Mouse (Mus musculus): Measurements from ENCODE around the gene Ubn1.

Ubn1 gene

DNA sequence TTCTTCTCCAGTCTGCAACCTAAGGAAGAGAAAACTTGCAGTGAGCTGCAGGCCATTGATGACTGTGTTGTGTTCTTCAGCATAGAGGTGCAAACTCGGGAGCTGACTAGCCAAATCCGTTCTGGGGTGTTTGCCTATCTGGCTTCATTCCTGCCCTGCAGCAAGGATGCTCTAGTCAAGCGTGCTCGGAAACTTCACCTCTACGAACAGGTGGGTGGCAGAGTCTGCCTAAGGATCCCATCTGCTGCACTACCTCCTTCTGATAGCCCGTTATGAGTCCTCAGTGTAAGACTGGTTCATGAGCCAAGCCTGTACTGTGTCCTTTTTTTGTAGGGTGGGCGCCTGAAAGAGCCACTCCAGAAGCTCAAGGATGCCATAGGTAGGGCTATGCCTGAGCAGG, 22.1 kb downstream of the Ubn1 start:
- DNase-seq (ENCODE audit: low read depth, low spot score), result no peak

DNA sequence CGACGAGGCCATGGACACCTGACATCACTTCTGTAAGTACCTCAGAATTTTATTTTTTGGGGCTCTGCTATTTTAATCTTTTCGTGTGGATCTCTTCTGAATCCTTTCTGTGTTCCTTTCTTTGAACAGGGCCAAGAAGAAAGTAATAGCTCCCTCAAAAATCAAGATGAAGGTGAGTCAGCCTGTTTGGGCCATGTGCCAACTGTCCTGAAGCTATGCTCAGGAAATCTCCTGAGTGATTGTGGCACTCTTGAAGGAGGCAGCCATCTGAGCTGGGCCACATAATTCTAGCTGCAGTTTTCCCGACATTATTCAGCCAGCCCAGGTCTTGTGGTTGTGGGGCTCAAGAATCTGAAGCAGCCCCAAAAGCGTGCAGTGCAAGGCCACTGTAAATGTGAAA, 24.5 kb downstream of the Ubn1 start:
- no peak for DNase-seq (ENCODE audit: low read depth, low spot score)

DNA sequence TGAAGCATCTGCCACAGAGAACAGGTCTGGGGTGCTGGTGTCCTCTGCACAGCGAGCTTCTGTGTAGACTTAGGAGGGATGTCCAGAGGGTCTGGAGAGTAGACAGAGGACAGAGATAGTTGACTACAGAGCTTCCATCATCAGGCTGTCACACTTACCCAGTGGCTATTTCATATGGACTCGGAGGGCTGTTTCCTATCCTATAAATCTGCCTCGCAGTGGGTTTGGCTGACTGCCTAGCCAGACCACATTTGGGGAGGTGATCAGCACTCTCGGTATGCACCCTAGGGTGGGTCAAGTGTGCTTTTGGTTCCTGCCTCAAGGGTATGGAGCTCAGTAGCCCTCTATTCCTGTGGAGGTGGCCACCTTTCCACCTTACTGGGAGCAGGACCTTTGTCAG, 35.3 kb downstream of the Ubn1 start:
- no peak for DNase-seq (ENCODE audit: low read depth, low spot score)

DNA sequence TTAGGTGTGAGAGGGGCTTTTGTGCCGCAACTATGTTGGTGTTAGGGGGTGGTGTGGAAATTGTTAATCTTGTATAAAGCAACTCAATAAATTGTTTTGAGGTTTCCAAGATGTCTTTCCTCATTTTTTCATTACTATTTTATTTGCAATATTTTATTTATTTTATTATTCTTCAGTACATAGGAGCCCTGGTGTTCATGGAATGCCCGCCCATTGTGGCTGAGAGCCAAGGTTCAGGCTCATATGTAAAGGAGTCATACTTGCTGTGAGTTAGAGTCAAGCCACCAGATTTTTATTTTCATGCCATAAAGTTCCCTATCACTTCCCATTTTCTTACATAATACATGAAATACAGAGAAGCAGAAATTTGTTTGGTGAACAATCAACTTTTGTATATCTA, 36.3 kb downstream of the Ubn1 start:
- no peak for DNase-seq (ENCODE audit: low read depth, low spot score)

DNA sequence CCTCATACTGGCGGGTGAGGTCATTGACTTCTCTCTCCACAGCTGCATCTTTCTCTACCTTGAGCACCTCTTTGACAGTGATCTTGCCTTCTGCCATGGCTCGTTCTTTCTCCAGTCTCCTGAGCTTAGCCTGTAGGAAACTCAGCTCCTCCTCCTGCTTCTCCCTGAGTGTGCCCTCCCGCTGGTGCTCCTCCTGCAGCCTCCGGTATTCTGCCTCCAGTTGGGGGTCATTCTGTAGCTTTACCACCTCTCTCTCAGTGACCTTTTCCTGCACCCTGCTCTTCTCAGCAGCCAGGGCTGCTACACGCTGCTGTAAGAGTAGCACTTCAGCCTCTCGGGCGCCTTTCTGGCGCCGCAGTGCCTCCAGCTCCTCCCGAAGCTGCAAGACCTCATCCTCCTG, 39.2 kb downstream of the Ubn1 start:
- no peak for DNase-seq (ENCODE audit: low read depth, low spot score)

DNA sequence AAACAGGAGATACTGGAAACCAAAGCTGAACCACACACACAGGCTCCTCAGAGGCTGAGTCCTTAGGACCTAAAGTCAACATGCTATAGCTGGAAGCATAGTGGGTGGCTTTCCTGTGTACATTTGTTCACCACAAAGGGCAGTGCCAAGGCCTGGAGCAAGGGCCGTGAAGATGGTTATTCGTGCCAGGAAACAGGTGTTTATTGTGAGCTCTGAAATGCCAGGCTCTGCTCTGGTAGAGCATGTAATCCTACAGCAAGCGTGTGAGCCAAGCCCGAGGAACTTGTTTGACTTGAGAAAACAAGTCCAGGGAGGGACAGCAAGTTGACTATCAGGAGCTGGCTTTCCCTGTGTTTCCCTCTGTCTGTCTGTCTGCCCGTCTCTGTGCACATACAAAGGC, 43.4 kb downstream of the Ubn1 start:
- DNase-seq (ENCODE audit: low read depth, low spot score), result no peak

DNA sequence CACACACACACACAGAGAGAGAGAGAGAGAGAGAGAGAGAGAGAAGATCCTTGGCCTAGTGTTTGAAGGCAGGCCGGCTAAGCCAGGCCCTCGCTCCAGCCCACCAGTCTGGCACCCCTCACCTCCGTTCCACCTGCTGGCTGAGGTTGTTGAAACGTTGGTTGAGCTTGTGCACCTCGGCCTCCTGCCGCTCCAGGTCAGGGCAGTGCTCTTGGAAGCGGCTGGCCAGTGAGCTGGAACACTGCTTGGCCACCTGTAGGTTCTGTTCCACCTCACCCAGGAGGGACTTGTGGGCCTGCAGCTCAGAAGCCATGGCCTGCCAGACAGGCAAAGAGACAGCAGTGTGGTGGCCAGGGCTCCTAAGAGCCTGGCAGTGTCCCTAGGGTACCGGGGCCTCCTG, 46.6 kb downstream of the Ubn1 start:
- no peak for DNase-seq (ENCODE audit: low read depth, low spot score)

DNA sequence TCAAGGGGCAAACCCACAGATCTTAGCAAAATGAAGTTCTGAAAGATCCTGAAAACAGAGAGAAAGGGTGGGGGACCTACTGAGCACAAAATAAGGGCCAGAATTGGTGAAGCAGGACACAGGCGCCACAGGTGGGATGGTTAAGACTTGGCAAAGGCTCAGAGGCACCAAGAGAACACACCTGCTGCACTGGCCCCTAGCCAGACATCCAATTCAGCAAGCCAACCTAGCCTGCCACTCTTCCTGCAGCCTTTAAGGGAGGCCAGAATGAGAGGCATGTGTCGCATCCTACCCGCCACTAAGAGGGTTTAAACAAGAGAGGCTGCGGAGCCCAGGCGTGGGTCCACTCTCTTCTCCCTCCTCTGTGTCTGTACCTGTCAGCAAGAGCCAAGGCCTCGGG, 51.1 kb downstream of the Ubn1 start:
- no peak for DNase-seq (ENCODE audit: low read depth, low spot score)

DNA sequence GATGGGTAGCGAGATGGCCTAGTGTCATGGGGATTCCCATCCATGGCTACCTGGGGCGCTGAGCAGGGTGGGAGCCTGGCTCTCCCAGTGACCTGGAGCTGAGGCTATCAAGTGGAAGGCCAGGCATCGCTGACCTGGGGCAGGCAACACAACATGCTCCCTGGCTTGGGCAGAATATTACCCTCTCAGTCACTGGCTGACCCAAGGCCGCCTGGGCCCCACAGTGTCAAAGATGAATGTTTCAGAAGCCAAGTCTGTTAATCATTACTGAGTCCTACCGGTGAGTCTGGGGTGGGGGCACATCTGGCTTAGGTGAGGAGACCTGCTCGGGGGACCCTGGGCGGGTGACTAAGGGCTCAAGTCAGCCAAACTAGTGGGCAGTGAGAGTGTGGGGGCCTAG, 60.0 kb downstream of the Ubn1 start:
- no peak for DNase-seq (ENCODE audit: low read depth, low spot score)

DNA sequence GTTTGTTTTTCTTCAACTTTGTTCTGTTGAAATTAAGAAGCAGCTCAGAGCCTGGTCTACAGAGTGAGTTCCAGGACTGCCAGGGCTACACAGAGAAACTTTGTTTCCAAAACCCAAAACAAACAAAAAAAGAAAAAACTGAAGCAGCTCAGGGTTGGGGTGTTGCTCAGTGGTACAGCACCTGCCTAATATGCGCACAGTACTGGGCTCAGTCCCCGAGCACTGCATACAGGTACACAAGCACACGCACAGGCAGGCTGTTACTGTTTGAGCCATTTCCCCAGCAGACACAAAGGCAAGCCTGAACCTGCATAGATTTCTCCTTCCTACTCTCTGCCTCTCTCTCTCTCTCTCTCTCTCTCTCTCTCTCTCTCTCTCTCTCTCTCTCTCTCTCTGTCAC, 61.2 kb downstream of the Ubn1 start:
- no peak for DNase-seq (ENCODE audit: low read depth, low spot score)

DNA sequence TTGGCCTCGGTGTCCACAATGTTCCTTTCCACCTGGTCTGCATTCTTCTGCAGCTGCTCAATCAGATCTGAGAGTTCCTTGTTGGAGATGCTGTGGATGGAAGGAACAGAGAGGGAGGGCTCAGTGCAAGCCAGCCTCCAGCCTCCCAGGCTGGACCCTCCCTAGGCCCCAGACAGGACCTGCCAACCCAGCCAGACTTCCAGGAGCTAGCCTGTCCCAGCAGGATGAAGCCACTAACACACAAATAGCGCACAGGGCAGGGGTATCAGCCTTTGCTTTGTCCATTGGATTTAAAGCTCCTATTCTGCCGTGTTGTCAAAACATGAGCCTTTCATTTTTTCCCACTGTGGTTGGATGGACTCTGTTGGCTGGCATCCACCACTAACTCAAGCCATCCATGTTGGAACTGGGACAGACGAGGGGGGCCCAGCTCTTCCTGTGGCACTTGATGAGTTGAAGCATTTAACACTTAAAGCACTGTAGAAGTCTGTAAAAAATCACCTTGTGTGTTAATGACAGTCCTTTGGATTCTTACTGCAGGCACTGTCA, 63.2 kb downstream of the Ubn1 start:
- DNase-seq (ENCODE audit: low read depth, low spot score), result no peak

DNA sequence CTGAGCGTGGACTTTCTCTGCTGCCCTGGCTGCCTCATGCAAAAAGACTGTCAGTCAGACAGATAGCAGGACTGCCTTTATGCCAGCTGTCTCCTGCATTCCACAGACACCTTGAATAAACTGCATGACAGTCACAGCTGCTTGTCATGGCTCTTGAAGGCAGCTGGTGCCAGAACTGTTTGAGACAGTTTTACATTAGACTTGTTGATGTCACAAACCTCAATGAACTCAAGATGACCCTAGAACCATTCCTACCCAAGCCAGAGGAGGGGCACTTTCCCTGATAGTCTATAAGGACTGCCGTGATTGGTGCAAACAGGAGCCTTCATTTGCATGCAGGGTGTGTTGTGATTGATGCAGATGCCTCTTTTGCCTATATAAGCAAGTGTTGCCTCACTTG, 63.7 kb downstream of the Ubn1 start:
- DNase-seq (ENCODE audit: low read depth, low spot score), result no peak

DNA sequence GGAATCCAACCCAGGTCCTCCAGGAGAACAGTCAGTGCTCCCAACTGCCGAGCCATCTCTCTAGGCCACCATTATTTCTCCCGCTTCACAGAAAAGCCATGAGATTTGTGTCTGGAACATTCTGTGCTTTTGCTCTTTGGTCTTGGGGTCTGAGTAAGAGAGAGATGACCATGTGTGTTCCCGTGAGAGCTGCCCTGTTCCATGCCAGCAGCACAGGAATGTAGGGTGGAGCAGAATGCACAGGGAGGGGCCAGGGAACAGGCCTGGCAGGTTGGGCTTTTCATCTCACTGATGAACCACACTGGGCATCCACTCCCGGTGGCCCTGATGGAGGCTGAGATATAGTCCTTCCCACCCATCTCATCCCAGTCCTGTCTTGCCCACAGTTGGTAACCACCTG, 69.5 kb downstream of the Ubn1 start:
- DNase-seq (ENCODE audit: low read depth, low spot score), result no peak

DNA sequence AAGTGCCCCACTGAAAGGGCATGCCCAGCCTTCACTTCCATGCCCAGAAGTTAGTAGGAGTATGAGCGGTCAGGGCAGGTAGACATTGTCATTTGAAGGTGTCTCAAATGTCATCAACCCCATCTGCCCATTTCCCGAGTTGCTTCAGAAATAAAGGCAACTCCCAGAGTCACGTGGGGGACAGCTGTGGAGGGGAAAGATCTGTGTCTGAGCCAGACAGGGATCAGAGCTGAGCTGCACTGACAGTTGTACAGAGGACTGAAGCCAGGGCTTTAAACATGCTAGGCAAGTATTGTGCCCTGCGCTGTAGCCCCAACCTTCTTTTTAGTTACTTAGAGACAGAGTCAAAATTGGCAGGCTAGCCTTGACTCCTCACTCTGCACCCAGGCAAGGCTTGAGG, 70.0 kb downstream of the Ubn1 start:
- no peak for DNase-seq (ENCODE audit: low read depth, low spot score)

DNA sequence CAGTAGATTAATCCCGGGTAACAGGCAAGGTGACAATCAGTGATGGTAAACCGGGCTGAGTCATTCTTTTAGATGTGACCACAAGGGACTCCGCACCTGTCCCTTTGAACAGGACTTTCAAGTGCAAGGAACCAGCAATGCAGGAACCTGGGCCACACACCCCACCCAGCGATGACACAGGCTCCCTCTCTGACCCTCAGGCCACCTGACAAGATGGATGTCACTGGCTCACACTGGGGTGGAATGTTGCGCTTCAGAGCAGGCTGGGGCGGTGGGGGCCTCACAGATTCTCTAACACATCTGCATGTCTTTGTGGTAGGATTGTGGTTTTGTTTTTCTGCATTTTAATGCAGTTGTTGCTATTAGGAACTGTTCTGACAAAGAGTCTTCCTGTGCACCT, 73.6 kb downstream of the Ubn1 start:
- DNase-seq (ENCODE audit: low read depth, low spot score), result no peak

DNA sequence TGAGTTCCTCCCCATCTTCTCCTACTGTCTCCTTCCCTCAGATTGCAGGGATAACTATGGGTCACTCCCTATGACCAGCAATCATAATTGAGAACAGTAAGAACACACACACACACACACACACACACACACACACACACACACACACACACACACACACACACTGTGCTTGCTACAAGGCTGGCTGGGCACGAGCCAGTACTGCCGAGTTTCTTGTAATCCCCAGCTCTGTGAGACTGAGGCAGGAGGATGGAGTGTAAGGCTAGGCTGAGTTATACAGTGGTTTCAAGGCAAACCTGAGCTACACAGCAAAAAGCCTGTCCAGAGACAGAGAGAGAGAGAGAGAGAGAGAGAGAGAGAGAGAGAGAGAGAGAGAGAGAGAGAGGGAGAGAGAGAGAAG, 80.3 kb downstream of the Ubn1 start:
- no peak for DNase-seq (ENCODE audit: low read depth, low spot score)

DNA sequence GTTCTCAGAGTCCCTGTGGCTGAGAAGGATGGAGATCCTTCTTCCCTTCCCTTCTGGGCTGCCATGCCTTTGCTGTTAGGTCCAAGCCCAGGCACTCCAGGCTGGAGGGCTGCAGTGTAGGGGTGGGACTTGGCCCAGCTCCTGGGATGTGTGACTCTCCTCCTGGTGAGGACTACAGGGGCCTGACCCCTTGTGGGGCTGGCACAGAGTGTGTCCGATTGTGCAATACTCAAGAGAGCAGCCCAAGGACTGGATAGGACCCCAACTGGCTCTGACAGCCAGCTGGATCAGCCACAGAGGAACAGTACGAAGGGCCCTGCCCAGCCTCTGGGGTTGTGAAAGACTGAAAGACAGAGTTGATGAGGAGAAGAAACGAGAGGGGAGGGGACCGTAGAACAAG, 80.9 kb downstream of the Ubn1 start:
- no peak for DNase-seq (ENCODE audit: low read depth, low spot score)

DNA sequence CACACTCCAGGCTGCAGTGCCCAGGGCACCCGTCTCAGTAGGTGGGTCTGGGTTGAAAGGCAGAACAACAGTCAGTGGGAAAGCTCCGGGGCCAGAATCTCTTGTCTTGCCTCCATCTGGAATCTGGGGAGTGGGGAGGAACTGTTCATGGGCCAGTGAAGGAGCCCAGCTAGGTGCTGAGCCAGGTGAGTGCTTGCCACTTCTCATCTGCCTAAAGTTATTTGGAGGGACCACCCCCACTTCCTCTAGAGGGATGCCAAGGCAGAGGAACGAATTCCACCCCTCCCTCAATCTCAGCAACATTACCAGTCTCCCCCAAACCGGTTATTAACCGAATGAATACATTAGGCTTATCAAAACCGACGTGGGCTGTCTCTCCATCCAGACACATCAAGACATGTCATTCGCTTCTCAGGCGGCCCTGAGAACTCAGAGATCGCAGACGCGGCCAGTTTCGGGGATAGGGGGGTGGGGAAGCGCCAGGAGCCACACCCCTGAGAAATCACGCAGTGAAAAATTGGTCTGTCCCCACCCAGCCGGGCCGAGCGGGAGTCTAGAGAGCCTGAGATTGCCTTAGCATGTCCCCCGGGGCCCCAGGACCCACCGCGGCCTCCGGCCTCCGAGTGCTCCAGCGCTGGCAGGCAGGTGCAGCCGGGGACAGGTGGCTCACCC, 81.5 kb downstream of the Ubn1 start:
- no peak for DNase-seq (ENCODE audit: low read depth, low spot score)

DNA sequence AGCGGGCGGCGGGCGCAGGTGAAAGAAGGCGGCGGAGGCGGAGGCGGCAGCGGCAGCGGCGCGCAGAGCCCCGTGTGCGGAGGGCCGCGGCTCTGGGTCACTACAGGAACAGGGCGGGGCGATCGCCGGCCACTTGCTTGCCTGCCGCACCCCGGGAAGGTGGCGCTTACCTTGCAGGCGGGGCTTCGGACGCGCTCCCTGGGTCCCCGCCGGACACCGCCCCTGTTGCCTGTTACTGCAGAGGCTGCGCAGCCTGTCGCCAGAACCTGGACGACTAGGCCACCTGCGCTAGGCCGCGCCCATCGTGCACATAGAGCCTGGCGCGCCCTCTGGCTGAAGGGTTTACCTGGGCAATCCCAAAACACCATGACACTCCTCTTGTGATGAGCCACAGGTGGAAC, 82.5 kb downstream of the Ubn1 start, which contains the start of gene Ppl:
Gene Ppl (minus strand): TSS at position 21 of the 401 bp plus-strand sequence.
- DNase-seq (ENCODE audit: low read depth, low spot score), result no peak

DNA sequence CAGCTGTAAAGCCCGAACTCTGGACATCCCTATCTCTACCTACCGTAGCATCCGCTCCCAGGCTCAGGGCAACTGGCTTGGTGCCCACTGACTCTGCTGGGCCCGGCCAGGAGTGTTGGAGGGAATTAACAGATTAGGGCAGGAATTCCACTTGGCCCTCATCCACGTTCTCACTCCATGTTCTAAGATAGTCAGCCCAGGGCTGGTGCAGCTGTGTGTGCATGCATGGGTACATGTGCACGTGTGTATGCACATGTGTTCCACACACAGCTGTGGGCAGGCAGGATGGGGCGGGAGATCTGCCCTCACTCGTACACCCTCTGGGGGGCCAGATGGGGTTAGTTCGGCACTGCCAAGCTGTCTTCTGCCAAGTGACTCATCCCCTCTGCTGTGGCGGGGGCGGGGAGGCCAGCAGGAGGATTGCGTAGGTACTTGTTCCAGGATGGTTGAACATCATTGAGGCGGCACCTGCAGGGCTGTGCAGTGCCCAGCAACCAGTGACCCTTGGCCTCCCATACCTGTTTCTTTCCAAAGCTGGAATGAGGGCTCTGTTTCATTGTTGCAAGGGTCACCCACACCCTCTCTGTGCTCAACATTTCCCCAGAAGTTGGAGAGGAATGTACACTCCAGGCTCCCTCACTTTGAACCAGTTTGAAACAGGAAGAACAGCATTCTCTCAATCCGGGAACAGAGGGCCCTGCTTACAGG, 84.9 kb downstream of the Ubn1 start:
- peak; percentile 25 for DNase-seq (ENCODE audit: low read depth, low spot score)

DNA sequence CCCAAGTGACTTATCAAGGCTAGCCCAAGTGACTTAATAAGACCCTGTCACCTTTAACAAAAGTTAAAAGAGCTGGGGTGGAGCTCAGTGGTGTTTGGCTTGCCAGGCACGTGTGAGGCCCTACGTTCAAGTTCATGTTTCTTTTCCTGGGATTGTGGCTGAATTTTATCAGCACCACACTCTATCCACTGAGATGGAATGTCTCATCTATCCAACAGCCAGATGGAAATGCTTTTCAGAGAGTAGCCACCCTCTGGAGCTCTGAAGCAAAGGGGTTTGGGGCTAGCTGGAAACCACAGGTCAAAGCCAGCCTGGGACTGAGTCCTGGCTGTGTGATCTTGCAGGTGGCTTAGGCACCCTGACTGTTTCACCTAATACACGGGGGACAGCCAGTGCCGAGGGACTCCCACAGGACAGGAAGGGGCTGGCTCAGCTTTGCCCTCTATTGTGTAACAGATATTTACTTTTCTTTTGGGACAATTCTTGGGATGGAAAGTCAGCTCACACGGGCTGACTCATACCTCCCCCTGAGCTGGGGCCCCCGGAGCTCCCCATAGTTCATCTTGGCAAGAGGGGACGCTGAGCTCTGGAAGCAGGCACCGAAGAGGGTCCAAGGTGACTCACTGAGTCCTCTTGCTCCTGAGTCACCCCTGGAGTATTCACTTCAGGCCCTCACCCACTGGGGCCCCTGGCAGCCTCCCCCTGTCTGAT, 85.8 kb downstream of the Ubn1 start:
- DNase-seq (ENCODE audit: low read depth, low spot score), result no peak
